Mouse (Mus musculus): Measurements from ENCODE around the gene Zfp654.

DNA sequence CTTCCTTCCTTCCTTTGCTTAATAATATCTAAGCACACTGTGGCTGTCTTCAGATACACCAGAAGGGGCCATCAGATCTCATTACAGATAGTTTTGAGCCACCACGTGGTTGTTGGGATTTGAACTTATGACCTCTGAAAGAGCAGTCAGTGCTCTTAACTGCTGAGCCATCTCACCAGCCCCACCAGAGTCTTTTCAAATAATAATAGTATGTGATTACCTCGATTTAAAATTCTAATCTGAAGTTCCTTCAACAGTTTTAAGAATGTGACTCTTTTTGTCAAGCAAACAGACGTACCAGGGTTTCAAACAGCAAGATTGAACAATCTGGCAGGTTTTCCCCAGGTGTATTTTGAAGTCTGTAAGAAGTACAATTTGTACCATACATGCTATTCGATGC lies 34.1 kb upstream of the Zfp654 start:
- TF ChIP-seq GATA1 (IDR thresholded peaks at IDR 0.05; ENCODE audit: low read length) (no peak), TAL1 (IDR thresholded peaks at IDR 0.05; ENCODE audit: low read length) (no peak)

Data from erythroblast, embryonic 14.5 days (primary cell).